Mouse (Mus musculus): Measurements from ENCODE around the gene Cdca5. TPM values are rescaled to one million over a fixed set of nuclear protein-coding genes. Genes with fewer than 3 reads are reported as not detected.
"Not testable (repeated sequence)": the region's sequence is repeated elsewhere in the genome, so short reads cannot be mapped to it uniquely, and the experiment has no call there.

Gene Cdca5
- polyA plus RNA-seq, 2 experiments = 23.3 to 27.9 TPM

DNA sequence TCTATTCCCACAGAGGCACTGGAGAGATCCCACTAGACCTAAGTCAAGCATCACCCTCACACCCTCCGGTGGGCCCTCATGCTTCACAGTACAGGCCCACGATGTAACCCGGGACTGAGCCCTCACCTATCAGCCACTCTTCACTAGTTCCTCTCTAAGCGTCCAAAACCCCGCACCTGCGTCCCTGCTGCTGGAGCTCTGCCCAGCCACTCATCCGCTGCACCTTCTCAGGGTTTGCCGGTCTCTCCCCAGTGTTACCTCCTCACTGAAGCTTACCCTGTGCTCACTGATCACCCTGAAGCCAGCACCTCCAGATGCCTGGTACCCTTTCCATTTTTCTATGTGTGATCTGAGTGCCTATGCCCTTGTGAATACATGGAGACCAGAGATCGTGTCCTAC is 42.5 kb upstream of the Cdca5 start:
- TF ChIP-seq POLR2A (IDR thresholded peaks at IDR 0.05; ENCODE audit: borderline replicate concordance, extremely low read depth, insufficient read depth, insufficient read length) = no peak
- DNase-seq (ENCODE audit: low spot score) (no peak), ATAC-seq (ENCODE audit: low FRiP score, low read depth) (no peak)
- no peaks in the 10 kb centered on the region for H3K36me3 ChIP-seq (ENCODE audit: control insufficient read depth, insufficient read depth, low read length)
- H3K4me3 ChIP-seq (replicated peaks; ENCODE audit: low read length) = no peak overlapping the region
- WGBS = 85% methylated on average over 9 of the region's 9 CpGs
- H3K9me3 ChIP-seq (ENCODE audit: control insufficient read depth, low read length) = no peaks in the 10 kb centered on the region
- H3K27ac ChIP-seq (replicated peaks; ENCODE audit: low read depth, low read length) = 0 out of 2 replicates have a peak overlapping the region, but pooled peaks have one; percentile 13
- H3K4me2 ChIP-seq (replicated peaks; ENCODE audit: low read depth, low read length, severe bottlenecking) = no peak overlapping the region
- H3K9ac ChIP-seq (ENCODE audit: low read depth, low read length, severe bottlenecking) = no peak overlapping the region
- H3K27me3 ChIP-seq (ENCODE audit: control insufficient read depth, insufficient read depth, low read length) = no peaks in the 10 kb centered on the region
- peaks cover 5% of the 10 kb centered on the region; the same call in 1 of the 2 replicates for H3K4me1 ChIP-seq (ENCODE audit: control insufficient read depth, insufficient read depth, low read length)

DNA sequence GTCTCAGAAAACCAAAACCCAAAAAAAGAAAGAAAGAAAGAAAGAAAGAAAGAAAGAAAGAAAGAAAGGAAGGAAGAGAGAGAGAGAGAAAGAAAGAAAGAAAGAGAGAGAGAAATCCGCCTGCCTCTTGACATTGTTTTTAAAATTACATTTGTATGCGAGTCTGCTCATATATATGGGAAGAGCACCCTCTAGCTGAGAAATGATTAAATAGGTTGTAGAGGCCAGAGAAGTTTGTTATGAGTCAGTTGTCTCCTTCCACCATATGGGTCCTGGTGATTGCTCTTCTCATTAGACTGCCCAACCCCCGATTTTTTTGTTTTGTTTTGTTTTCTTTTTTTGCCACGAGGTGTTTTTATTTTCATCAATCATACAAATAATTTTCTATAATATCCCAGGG is 40.7 kb upstream of the Cdca5 start:
- not testable (repeated sequence) for H3K27ac ChIP-seq (replicated peaks; ENCODE audit: low read depth, low read length); ATAC-seq (ENCODE audit: low FRiP score, low read depth); H3K9me3 ChIP-seq (ENCODE audit: control insufficient read depth, low read length); H3K9ac ChIP-seq (ENCODE audit: low read depth, low read length, severe bottlenecking); H3K4me3 ChIP-seq (replicated peaks; ENCODE audit: low read length); H3K4me2 ChIP-seq (replicated peaks; ENCODE audit: low read depth, low read length, severe bottlenecking); H3K27me3 ChIP-seq (ENCODE audit: control insufficient read depth, insufficient read depth, low read length)
- peak; percentile 76 for DNase-seq (ENCODE audit: low spot score)
- WGBS = 70% methylated on average over 4 of the region's 4 CpGs
- H3K4me1 ChIP-seq (ENCODE audit: control insufficient read depth, insufficient read depth, low read length) = peaks cover 14% of the 10 kb centered on the region
- H3K36me3 ChIP-seq (ENCODE audit: control insufficient read depth, insufficient read depth, low read length) = peaks cover 13% of the 10 kb centered on the region

DNA sequence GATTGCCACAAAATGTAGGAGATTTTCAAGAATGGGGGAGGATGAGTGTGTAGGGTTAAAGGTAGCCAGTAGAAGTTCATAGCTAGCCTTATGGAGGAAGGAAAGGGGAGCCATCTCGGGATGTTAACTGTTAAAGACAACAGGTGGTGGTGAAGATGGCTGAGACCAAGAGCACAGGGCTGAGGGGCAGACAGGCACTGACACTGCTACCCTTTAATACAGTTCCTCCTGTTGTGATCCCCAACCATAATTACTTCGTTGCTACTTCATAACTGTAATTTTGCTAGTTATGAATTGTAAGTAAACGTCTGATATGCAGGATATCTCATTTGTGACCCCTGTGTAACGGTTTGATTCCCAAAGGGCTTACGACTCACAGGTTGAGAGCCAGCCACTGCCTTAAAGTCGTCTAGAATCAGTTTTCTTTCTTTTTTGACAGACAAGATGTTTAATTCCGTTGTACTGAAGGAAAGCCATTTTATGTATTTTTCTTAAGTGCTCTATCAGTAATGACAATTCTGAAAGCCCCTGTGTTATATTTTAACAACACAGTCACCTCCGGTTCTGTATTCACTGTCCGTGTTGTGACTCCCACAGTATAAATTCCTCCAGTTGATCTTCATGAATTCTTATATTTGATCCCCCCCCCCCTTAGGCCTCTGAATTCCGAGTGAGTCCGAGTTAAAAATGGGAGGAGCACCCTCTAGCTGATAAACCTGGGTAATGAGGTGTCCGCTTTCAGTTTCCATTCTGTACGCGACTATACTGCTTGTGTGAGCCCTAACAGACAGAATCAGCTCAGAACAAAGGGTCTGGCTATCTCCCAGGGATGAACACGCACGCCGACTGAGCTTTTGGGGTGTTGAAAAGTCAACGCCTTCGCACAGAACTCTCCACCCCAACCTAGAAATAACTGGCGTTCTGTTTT is 39.2 kb upstream of the Cdca5 start:
- peak overlapping the region; percentile 93 for H3K4me3 ChIP-seq (replicated peaks; ENCODE audit: low read length)
- 17% methylated on average over 20 of the region's 20 CpGs for WGBS
- peaks cover 28% of the 10 kb centered on the region for H3K36me3 ChIP-seq (ENCODE audit: control insufficient read depth, insufficient read depth, low read length)
- no peak; the same call in 1 of the 2 replicates for TF ChIP-seq POLR2A (IDR thresholded peaks at IDR 0.05; ENCODE audit: borderline replicate concordance, extremely low read depth, insufficient read depth, insufficient read length)
- ATAC-seq (ENCODE audit: low FRiP score, low read depth) (peak; percentile 25; the same call in 1 of the 2 replicates), DNase-seq (ENCODE audit: low spot score) (no peak)
- H3K27me3 ChIP-seq (ENCODE audit: control insufficient read depth, insufficient read depth, low read length) = no peaks in the 10 kb centered on the region
- no peaks in the 10 kb centered on the region for H3K9me3 ChIP-seq (ENCODE audit: control insufficient read depth, low read length)
- H3K4me1 ChIP-seq (ENCODE audit: control insufficient read depth, insufficient read depth, low read length) = peaks cover 14% of the 10 kb centered on the region
- peak overlapping the region; percentile 91 for H3K9ac ChIP-seq (ENCODE audit: low read depth, low read length, severe bottlenecking)
- peak overlapping the region; percentile 74 for H3K4me2 ChIP-seq (replicated peaks; ENCODE audit: low read depth, low read length, severe bottlenecking)
- peak overlapping the region; percentile 99 for H3K27ac ChIP-seq (replicated peaks; ENCODE audit: low read depth, low read length)

DNA sequence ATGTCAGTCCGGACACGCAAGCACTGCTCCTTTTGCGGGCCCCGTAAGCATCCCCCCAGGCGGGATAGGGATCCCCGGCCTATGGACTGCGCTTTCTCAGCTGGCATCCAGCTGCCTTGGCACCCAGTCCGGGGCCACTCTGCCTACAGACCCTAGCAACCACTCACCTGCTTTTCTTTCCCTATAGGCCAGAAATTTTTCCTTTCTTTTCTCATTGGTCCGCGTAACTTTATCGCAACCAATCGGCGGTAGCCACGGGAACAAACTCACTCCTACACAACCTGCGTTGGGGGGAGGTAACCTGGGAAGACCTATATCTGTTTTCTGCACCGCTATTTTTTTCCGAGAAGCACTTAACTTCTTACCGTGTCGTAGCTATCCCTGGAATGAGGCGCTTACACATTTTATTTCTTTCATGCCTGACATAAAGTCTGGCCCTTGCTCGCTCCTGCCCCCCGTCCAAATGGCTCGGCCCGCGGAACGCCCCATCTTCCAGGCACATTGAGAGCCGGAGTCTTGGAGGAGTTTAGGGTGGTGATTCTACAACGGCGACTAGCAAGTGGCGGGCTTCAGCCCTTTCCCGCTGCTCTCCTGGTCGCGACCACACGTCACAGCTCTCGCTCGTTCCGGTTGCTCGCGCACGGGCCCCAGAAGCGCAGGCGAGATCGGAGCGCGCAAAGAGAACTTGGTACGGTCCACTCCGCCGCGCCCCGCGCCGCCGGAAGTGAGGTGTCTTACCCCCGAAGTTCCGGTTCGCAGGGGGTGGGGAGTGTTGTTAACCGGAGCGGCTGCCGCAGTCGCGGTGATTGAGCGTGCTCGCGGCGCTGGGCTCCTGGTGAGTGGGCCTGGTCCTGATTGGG is 38.3 kb upstream of the Cdca5 start, which contains the start of gene Syvn1:
Gene Syvn1 (plus strand): TSS at position 283 of the 860 bp plus-strand sequence.
- Histone ChIP-seq H3K4me2 (replicated peaks; ENCODE audit: low read depth, low read length, severe bottlenecking) (peak within 1 kb of the TSS; percentile 74), H3K4me3 (replicated peaks; ENCODE audit: low read length) (peak within 1 kb of the TSS; percentile 93), H3K36me3 (ENCODE audit: control insufficient read depth, insufficient read depth, low read length) (peaks cover 37% of the 10 kb centered on the region), H3K9ac (ENCODE audit: low read depth, low read length, severe bottlenecking) (peak within 1 kb of the TSS; percentile 91), H3K27me3 (ENCODE audit: control insufficient read depth, insufficient read depth, low read length) (no peaks in the 10 kb centered on the region), H3K9me3 (ENCODE audit: control insufficient read depth, low read length) (no peaks in the 10 kb centered on the region), H3K4me1 (ENCODE audit: control insufficient read depth, insufficient read depth, low read length) (peaks cover 14% of the 10 kb centered on the region), H3K27ac (replicated peaks; ENCODE audit: low read depth, low read length) (peak within 1 kb of the TSS; percentile 99)
- under 1% methylated on average over 65 of the region's 65 CpGs for WGBS
- ATAC-seq (ENCODE audit: low FRiP score, low read depth) (peak; percentile 92), DNase-seq (ENCODE audit: low spot score) (peak; percentile 97)
- TF ChIP-seq POLR2A (IDR thresholded peaks at IDR 0.05; ENCODE audit: borderline replicate concordance, extremely low read depth, insufficient read depth, insufficient read length) = peak; percentile 25; the same call in 1 of the 2 replicates
